Mouse (Mus musculus) mouse trophoblast stem cell (cell line): Measurements from ENCODE around the gene Gm47995.
"Not testable (repeated sequence)": the region's sequence is repeated elsewhere in the genome, so short reads cannot be mapped to it uniquely, and the experiment has no call there.

ENCODE experiments used
- in situ Hi-C, 2 experiments: fragments of 300-500 bp; cut with MseI, MboI; formaldehyde crosslinking; loops; 2 replicates in 1 of 2; 3 replicates in 1 of 2; pipeline ENCODE4 v1.15.1; 2025

The Gm47995 gene

DNA sequence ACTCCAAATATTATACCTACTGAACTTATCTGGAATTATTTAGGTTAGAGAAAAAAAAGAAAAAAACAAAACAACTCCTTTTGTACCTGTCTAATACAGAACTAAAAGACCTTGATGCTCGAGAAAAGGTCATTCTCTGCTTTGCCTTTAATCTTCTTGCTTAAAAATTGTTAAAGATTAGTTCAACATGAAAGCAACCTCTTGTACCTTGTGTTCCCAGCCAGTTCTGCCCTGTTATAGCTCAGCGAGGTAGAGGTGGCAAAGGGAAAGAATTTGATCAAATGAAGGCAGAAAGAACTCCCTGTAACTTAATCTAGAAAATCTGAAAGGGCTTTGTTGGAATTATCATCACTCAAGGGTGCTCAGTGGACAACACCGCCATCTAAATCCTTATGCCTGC is 12.1 kb upstream of the Gm47995 start:
- in situ Hi-C loops = not testable (repeated sequence)

DNA sequence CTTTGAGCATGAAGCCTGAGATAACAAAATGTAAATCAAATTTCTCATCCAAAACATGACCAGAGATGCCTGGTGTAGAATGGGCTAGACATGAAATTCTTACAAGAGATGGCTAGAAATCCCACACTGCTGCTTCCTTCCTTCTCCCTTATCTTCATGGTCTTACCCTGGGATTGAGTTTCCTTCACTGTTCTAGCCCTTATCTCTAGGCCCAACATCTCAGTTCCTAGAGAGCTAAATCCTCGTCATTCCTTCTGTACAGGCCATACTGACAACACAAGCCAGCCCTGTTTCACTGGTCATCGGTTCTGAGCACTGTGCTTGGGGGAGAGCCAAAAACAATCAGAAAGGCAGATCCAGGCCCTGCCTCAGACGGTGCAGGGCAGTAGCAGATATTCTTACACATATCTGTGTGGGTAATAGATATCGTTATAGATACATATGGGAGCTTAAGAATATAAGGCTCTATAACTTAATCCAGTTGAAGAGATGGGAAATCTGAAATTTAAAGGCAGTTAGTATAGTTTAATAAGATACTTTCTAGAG is 11.3 kb upstream of the Gm47995 start:
- in situ Hi-C loops = not testable (repeated sequence)

DNA sequence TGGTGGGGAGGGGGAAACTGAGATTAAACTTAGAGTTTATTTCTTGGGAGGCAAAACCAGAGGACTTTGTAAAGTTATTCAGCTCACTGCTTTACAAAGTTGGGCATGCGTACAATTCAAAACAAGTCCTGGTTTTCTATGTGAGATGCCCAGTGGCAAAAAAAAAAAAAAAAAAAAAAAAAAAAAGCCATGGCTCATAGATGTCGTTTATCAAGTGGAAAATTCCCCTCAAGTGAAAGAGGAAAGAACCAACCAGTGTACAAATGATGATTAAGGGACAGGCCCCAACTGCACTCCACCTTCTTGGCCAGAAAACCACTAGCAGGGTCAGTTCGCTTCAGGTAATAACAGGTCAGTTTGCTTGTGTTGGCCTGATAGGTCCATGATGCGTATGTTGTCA is 9.8 kb upstream of the Gm47995 start:
- in situ Hi-C loops = no loop called here

DNA sequence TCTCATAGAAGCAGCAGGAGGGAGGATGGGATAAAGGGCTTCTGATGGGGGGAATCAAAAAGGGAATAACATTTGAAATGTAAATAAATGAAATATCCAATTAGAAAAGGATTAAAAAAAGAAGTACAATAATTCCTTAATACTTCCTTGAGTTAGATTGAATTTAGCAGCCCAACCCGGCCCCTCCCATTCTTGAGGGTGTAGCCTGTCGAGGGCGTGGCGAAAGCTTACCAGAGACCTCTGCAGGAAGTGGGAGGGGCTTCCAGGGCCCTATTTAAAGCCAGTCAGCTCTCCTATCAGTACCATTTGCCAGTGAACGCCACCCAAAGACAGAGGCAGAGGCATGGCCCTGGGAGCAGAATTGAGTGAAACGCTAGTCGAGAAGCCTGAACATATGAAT is 6.2 kb upstream of the Gm47995 start, which contains the start of gene Gm8947:
Gm8947 (plus strand) TSS at position 302 of the 400 bp plus-strand sequence.
- in situ Hi-C loops = not testable (repeated sequence)

DNA sequence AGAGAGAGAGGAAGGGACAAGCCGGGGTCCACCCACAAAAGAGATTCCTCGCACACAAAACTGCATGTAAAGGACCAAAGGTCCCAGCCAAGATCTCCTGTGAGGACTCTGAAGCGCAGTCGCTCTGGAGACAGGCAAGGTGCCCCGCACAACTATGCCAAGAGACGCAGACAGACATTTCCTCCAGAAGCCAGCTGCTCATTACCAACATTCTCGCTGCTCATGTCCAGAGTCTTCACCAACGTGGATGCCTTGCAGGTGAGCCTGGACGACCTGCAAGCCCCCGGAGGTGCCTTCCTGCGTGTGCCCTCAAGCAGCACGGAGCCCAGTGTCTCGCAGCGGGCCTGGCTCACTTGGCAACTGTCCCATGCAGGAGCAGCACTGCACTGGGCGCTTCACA is 5.5 kb upstream of the Gm47995 start:
- in situ Hi-C loops = not testable (repeated sequence)

DNA sequence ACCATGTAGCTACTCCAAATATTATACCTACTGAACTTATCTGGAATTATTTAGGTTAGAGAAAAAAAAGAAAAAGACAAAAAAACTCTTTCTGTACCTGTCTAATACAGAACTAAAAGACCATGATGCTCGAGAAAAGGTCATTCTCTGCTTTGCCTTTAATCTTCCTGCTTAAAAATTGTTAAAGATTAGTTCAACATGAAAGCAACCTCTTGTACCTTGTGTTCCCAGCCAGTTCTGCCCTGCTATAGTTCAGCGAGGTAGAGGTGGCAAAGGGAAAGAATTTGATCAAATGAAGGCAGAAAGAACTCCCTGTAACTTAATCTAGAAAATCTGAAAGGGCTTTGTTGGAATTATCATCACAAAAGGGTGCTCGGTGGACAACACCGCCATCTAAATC is 2.3 kb upstream of the Gm47995 start:
- in situ Hi-C loops = not testable (repeated sequence)

GRCm38 (mm10) chr1:151196690-151197089 is 1.6 kb upstream of the Gm47995 start:
- in situ Hi-C loops = not testable (repeated sequence)

DNA sequence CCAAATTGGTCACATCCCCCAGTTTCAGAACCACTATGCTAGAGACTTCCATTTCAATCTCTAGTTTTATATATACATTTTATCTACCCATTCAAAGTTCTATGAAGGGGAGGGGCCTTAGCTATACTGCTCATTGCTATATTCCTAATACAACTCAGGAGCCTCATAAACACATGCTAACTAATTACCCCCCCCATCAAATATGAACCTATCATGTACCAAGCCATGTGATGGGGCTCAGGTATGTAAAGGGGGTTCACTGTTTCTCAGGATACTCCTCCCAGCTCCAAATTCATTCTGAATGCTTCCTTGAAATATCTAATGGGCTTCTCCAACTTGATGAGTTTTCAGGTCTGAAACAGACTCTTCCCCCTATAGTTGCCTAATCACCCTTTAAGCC is 2.4 kb downstream of the Gm47995 start:
- in situ Hi-C loops = not testable (repeated sequence)

- in situ Hi-C loops = not testable (repeated sequence)
These were observed 4.5 kb downstream of the Gm47995 start for GRCm38 (mm10) chr1:151202771-151203170.

DNA sequence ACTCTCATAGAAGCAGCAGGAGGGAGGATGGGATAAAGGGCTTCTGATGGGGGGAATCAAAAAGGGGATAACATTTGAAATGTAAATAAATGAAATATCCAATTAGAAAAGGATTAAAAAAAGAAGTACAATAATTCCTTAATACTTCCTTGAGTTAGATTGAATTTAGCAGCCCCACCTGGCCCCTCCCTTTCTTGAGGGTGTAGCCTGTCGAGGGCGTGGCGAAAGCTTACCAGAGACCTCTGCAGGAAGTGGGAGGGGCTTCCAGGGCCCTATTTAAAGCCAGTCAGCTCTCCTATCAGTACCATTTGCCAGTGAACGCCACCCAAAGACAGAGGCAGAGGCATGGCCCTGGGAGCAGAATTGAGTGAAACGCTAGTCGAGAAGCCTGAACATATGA is 5.6 kb downstream of the Gm47995 start, which contains the start of gene 3110040M04Rik:
3110040M04Rik (plus strand) TSS at position 304 of the 400 bp plus-strand sequence.
- in situ Hi-C loops = not testable (repeated sequence)

DNA sequence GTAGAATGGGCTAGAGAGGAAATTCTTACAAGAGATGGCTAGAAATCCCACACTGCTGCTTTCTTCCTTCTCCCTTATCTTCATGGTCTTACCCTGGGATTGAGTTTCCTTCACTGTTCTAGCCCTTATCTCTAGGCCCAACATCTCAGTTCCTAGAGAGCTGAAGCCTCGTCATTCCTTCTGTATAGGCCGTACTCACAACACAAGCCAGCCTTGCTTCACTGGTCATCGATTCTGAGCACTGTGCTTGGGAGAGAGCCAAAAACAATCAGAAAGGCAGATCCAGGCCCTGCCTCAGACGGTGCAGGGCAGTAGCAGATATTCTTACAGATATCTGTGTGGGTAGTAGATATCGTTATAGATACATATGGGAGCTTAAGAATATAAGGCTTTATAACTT is 10.2 kb downstream of the Gm47995 start:
- in situ Hi-C loops = not testable (repeated sequence)

DNA sequence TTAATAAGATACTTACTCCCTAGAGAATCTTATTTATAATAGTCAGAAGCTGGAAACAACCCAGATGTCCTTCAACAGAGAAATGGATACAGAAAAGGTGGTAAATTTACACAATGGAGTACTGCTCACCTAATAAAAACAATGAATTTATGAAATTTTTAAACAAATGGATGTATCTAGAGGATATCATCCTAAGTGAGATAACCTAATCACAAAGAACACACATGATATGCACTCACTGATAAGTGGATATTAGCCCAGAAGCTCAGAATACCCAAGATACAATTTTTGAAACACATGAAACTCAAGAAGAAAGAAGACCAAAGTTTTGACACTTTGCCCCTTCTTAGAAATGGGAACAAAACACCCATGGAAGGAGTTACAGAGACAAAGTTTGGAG is 10.7 kb downstream of the Gm47995 start:
- in situ Hi-C loops = not testable (repeated sequence)

- in situ Hi-C loops = not testable (repeated sequence)
These were observed 11.6 kb downstream of the Gm47995 start, which contains the start of gene Gm47996 for GRCm38 (mm10) chr1:151209824-151210355. Gene Gm47996 (plus strand): TSS chr1:151210131.

GRCm38 (mm10) chr1:151211666-151212065 is 13.4 kb downstream of the Gm47995 start:
- in situ Hi-C loops = not testable (repeated sequence)

DNA sequence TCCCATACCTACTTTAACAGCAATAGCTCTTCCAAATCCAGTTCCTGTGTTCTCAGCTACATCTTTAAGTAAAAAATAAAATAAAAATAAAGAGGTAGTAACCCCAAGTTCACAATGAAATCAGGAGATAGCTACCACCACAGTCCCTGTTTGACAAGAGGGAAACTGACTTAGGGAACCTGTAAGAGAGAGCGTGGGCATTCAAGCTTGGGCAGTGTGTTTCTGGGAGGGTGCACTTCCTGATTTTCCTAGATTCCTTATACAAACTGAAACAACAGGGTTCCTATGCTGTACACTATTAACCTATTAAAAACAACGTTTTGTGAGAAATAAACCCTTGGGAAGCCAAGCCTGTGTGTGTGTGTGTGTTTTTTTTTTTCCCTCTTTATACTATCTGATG is 16.6 kb downstream of the Gm47995 start:
- in situ Hi-C loops = no loop called here

DNA sequence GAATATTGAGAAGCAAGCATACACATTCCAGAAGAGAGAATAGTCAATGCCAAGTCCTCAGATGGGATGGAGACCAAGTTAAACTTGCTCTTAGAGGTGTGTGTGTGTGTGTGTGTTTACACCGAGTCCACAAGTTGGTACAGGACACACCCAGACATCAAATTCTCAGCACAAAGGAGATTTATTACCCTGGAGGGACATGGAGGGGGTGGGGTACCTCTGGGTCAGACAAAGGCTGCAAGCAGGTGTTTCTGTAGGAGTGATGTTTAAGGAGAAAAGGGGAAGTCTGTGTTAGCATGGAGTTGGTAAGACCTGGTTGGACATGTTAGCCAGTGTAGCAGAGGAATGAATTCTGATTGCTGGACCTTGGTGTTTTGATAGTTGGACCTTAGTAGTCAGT is 17.7 kb downstream of the Gm47995 start:
- in situ Hi-C loops = no loop called here

- in situ Hi-C loops = no loop called here
These were observed 18.2 kb downstream of the Gm47995 start for GRCm38 (mm10) chr1:151216417-151216816.

GRCm38 (mm10) chr1:151219045-151219444 is 20.8 kb downstream of the Gm47995 start:
- in situ Hi-C loops = no loop called here

GRCm38 (mm10) chr1:151220098-151220497 is 21.9 kb downstream of the Gm47995 start:
- in situ Hi-C loops = no loop called here

DNA sequence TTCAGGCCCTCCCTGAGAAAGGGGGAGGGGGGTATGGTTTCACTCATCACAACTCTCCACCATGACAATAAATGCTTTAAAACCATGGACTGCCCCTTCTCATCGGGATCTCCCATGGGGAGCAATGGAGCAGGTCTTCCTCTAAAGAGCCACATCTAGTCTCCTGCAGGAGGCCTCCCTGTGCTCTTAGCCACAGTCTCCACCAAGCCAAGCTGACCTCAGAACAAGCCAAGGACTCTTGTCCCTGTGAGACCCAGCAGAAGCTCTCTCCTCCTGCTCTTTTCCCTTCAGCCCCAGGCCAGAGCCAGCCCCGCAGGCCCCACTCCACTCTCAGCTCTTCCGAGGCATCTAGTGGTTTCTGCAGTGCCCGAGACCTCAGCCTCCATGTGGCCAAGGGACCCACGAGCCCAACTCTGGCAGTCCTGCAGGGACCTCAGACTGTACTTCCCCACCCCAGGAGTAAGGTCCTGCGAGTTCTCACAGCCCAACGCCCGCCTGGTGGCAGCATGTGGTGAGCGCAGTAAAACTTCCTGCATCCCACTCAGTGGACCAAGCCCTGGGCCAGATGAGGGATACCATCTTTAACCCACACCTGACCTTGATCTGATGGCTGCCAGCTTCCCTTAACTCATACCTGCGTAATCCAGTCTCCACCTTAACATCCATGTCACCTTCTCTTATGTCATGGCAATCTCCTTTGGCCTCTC is 24.5 kb downstream of the Gm47995 start:
- in situ Hi-C loops = no loop called here

DNA sequence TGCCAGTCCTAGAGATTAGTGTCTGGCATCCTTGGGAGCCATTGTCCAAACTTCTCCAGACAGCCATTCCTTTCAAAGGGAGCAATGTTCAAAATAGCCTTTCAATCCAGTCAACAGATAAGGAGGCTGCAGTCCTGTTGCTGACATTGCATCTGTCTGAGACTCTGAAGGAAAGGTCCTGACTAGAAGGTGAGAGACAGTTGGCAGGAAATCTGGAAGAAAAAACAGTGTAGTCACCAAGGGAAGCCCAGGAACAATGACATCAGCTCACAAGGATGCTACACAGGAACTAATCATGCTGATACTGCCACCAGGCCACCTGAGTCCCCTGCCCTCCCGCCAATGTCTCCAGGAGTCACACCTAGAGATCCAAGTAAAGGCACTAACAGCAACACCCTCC is 25.1 kb downstream of the Gm47995 start:
- in situ Hi-C loops = no loop called here

DNA sequence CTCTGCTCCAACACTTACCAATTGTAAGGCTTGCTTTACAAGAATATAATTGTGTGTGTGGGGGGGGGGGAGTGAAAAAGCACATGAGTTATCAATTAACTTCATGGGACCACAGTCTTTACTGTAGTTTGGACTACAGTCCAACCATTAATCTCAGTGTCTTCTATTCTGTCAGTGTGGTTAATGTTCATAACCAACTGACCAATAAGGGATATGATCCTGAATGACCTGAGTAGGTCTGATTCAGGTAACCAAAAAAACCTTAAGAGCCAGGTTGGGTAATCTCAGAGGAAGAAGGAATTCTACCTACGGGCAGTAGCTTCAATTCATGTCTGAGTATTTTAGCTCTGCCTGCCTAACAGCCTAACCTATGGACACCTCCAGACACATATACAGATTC is 26.3 kb downstream of the Gm47995 start:
- in situ Hi-C loops = no loop called here

DNA sequence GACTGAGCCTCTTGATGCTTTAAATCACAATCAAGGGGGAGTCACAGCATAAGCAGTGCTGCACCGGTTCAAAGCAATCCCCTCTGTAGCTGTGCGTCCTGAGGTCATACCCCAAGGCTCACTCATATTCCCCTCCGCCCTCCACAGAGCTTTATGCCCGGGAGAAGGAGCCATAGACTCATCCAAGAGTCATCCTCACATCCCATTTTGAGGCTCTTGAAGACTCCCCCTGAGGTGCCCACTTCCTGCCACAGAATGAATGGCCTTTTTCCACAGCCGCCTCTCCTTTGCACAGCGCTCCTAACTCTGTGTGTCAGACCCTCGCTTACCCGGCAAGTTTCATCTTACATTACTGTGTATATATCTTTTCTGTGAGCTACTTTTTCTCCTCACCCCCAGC is 29.3 kb downstream of the Gm47995 start:
- in situ Hi-C loops = no loop called here
